ENCODE assay signal across 31 mouse cellular contexts in the genomic region with DNA sequence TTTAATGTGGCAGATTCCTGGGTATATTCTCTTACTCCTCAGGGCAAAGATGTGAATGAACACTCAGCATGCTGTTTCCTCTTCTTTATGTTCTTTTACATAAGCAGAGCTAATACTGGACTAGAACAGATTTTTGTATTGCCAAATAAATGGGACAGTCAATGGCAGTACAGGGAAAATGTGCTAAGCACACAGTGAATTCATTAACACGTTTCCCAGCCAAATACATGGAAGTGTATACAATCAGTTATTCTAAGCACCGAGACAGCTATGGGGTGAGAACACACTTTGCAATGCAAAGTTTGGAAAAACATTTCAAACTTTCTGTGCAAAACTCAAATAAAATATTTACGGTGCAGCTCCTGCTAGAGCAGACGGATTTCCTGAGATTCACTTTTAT.
DNase-seq lines count a peak whose midpoint lies in the region; ATAC-seq and TF ChIP-seq lines count a peak whose summit lies in the region.
"Had no signal": no experiment of that assay in that cellular context is flagged by ENCODE, and none has a peak within 500 bp of the region (broad histone marks: within the 10 kb centered on the region; RNA-seq: fewer than 3 reads in every experiment).

No protein-coding gene starts in this region.

- peak; percentile 75 for ATAC-seq in forebrain, embryonic 16.5 days
- ATAC-seq in forebrain, embryonic 12.5 days (ENCODE audit: low FRiP score) = no peak
- ATAC-seq: intestine, postnatal 0 days; Patski had no signal

- no peaks in the 10 kb centered on the region for H3K9me3 ChIP-seq in forebrain, embryonic 16.5 days (ENCODE audit: control insufficient read depth, low read length)
- H3K9me3 ChIP-seq in forebrain, embryonic 12.5 days = no peaks in the 10 kb centered on the region
- H3K9me3 ChIP-seq: embryonic facial prominence, embryonic 10.5 days; embryonic facial prominence, embryonic 13.5 days; G1E; heart, embryonic 12.5 days; heart, embryonic 15.5 days; hindbrain, embryonic 12.5 days; hindbrain, embryonic 15.5 days had no signal

- H3K4me2 ChIP-seq in forebrain, embryonic 16.5 days (ENCODE audit: low read length) = no peak overlapping the region
- H3K4me2 ChIP-seq in forebrain, embryonic 12.5 days = no peak overlapping the region
- H3K4me2 ChIP-seq: embryonic facial prominence, embryonic 13.5 days; heart, embryonic 12.5 days; heart, embryonic 15.5 days; hindbrain, embryonic 12.5 days; hindbrain, embryonic 15.5 days had no signal

- intact Hi-C loops in left cerebral cortex, adult 2 months (cut with DNase I) = no loop called here
- intact Hi-C loops in left cerebral cortex, postnatal 4 days (cut with DNase I) = no loop called here

- peak; percentile 14 for DNase-seq in left cerebral cortex, adult 11 months (ENCODE audit: low spot score)
- DNase-seq in left cerebral cortex, adult 2 months (ENCODE audit: extremely low spot score in 1 of 2, low spot score in 2 of 2) = no peak
- peak; percentile 26 for DNase-seq in brain, embryonic 14.5 days (ENCODE audit: low read depth)
- DNase-seq in telencephalon, adult 2 months (ENCODE audit: low read depth, low spot score) = peak; percentile 65
- DNase-seq in left cerebral cortex, postnatal 4 days = no peak
- DNase-seq: adrenal gland, postnatal 10 days; adrenal gland, postnatal 36 days; B cell, adult 2 months; cerebellum, adult 11-12 months; cerebellum, adult 8-10 months; cerebellum, postnatal 10 days; cerebellum, postnatal 36 days; embryo, embryonic 11 days; gastrocnemius, adult 2 months; gastrocnemius, postnatal 14 days; heart, adult 11 months; heart, postnatal 10 days; heart, postnatal 4 days had no signal

- H3K4me1 ChIP-seq in forebrain, embryonic 16.5 days (replicated peaks; ENCODE audit: control insufficient read depth, insufficient read depth, low read length) = no peaks in the 10 kb centered on the region; the same call in 1 of the 2 replicates
- H3K4me1 ChIP-seq in forebrain, embryonic 12.5 days = peaks cover 4% of the 10 kb centered on the region; the same call in 1 of the 2 replicates
- H3K4me1 ChIP-seq: embryonic facial prominence, embryonic 13.5 days; heart, embryonic 12.5 days; heart, embryonic 15.5 days had no signal

- no peaks in the 10 kb centered on the region for H3K36me3 ChIP-seq in forebrain, embryonic 16.5 days (ENCODE audit: control insufficient read depth, insufficient read depth)
- no peaks in the 10 kb centered on the region for H3K36me3 ChIP-seq in forebrain, embryonic 12.5 days (replicated peaks)
- H3K36me3 ChIP-seq: embryonic facial prominence, embryonic 10.5 days; embryonic facial prominence, embryonic 13.5 days; G1E; heart, embryonic 12.5 days; heart, embryonic 15.5 days; hindbrain, embryonic 12.5 days; hindbrain, embryonic 15.5 days had no signal

- TF ChIP-seq POLR2A in brain, embryonic 14.5 days (IDR thresholded peaks at IDR 0.05; ENCODE audit: borderline replicate concordance, extremely low read depth, insufficient read depth, insufficient read length, poor library complexity, severe bottlenecking) = no peak

- H3K27me3 ChIP-seq in forebrain, embryonic 16.5 days (replicated peaks; ENCODE audit: control insufficient read depth, insufficient read depth, low read length) = no peaks in the 10 kb centered on the region
- H3K27me3 ChIP-seq in forebrain, embryonic 12.5 days = no peaks in the 10 kb centered on the region
- H3K27me3 ChIP-seq: CH12.LX; embryonic facial prominence, embryonic 13.5 days; heart, embryonic 12.5 days; heart, embryonic 15.5 days; hindbrain, embryonic 12.5 days; hindbrain, embryonic 15.5 days had no signal

- TF ChIP-seq CTCF in left cerebral cortex, adult 2 months (IDR thresholded peaks at IDR 0.05) = no peak
- TF ChIP-seq CTCF in brain, embryonic 14.5 days (IDR thresholded peaks at IDR 0.05; ENCODE audit: borderline replicate concordance, extremely low read depth, insufficient read depth, insufficient read length) = no peak

- H3K9ac ChIP-seq in forebrain, embryonic 16.5 days (replicated peaks; ENCODE audit: low read depth, low read length) = no peak overlapping the region
- no peak overlapping the region for H3K9ac ChIP-seq in forebrain, embryonic 12.5 days
- H3K9ac ChIP-seq: embryonic facial prominence, embryonic 13.5 days; heart, embryonic 12.5 days; heart, embryonic 15.5 days; hindbrain, embryonic 12.5 days; hindbrain, embryonic 15.5 days had no signal

- no peak overlapping the region for H3K27ac ChIP-seq in forebrain, embryonic 16.5 days (ENCODE audit: low read length)
- H3K27ac ChIP-seq in forebrain, embryonic 12.5 days = no peak overlapping the region
- H3K27ac ChIP-seq in left cerebral cortex, adult 2 months = no peak overlapping the region
- H3K27ac ChIP-seq: embryonic facial prominence, embryonic 10.5 days; embryonic facial prominence, embryonic 13.5 days; gastrocnemius, adult 2 months; heart, embryonic 15.5 days; hindbrain, embryonic 12.5 days; hindbrain, embryonic 15.5 days had no signal

- WGBS in forebrain, embryonic 16.5 days = 54% methylated on average over 4 of the region's 4 CpGs
- 77% methylated on average over 4 of the region's 4 CpGs for WGBS in forebrain, embryonic 12.5 days

- no peak overlapping the region for H3K4me3 ChIP-seq in forebrain, embryonic 16.5 days (replicated peaks; ENCODE audit: low read length)
- no peak overlapping the region for H3K4me3 ChIP-seq in forebrain, embryonic 12.5 days (replicated peaks)
- H3K4me3 ChIP-seq in left cerebral cortex, adult 2 months = no peak overlapping the region
- H3K4me3 ChIP-seq: embryonic facial prominence, embryonic 10.5 days; embryonic facial prominence, embryonic 13.5 days; erythroblast, embryonic 14.5 days; gastrocnemius, adult 2 months; heart, embryonic 12.5 days; heart, embryonic 15.5 days; hindbrain, embryonic 12.5 days; hindbrain, embryonic 15.5 days had no signal

Comparison
In these comparisons a context has a peak if more than half of its experiments do, and no peak if none do; other contexts are left out.
1. DNase-seq: peak in left cerebral cortex, adult 11 months (single experiment), brain, embryonic 14.5 days (single experiment) and telencephalon, adult 2 months (single experiment); none in left cerebral cortex, adult 2 months (0 of 2) and left cerebral cortex, postnatal 4 days (single experiment).